Mouse (Mus musculus) Muller cell, postnatal 12 days (primary cell): ENCODE measurements around the gene Zfp831.

ENCODE experiments used
- DNase-seq: peaks from one replicate; pipeline ENCODE4 v3.0.0-alpha.2; 2015; ENCODE audit errors: inconsistent ontology term

Gene Zfp831

GRCm38 (mm10) chr2:174727114-174727823 lies 83.9 kb downstream of the Zfp831 start:
- DNase-seq = no peak

- DNase-seq = no peak
These were observed 88.6 kb downstream of the Zfp831 start for GRCm38 (mm10) chr2:174731939-174732338.

GRCm38 (mm10) chr2:174735270-174735669 lies 91.9 kb downstream of the Zfp831 start:
- DNase-seq = no peak

GRCm38 (mm10) chr2:174747182-174747581 lies 103.8 kb downstream of the Zfp831 start:
- DNase-seq = no peak

- no peak for DNase-seq
These were observed 105.0 kb downstream of the Zfp831 start for GRCm38 (mm10) chr2:174748381-174748780.

GRCm38 (mm10) chr2:174753197-174753596 lies 109.9 kb downstream of the Zfp831 start:
- no peak for DNase-seq

GRCm38 (mm10) chr2:174754231-174754630 lies 110.9 kb downstream of the Zfp831 start:
- no peak for DNase-seq

- no peak for DNase-seq
These were observed 115.9 kb downstream of the Zfp831 start for GRCm38 (mm10) chr2:174759189-174759588.
